Mouse (Mus musculus) B cell, adult 67 days (primary cell): ENCODE measurements around the gene Zfp329. TPM values are rescaled to one million over a fixed set of nuclear protein-coding genes. Genes with fewer than 3 reads are reported as not detected.

ENCODE experiments used
- total RNA-seq, 2 experiments: library from RNA; stranded (reverse); gene quantifications; 4 replicates each; pipeline ENCODE4 v1.2.4; 2023

Gene Zfp329
- total RNA-seq: 10 to 100 TPM; 12.1 to 15.8 TPM

DNA sequence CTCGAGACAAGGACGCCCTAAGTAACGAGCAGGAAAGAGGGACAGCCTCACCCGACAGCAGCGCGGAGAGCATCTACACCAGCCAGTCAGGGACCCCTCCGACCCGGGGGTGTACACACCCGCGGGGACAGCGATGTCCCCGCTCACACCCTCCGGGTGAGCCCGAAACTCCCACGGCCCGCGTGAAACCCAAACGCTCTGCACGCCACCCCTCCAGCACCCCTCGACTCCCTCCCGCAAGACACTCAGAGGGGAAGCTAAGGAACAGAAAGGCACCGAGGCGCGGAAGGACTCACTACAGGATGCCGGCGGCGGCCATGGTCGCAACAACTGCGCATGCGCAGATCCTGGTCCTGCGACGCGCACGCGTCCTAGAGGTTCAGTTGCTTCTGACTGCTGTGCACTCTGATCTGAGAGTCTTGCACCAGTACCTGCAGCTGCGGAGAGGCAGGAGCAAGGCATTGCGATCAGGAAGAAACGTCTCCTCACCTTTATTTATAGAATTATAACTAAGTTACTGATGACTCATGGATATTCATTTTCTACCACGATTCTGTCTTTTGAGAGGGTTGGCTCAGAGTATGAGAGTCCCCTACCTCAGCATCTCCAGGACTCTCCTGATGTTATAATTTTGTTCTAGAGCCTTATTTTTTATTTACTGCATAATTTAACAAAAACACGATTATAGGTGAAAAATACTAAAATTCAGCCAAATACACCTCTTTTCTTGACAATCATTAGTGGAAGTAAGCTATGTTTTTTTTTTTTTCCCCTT lies at the start of gene Zfp329:
Gene Zfp329 (minus strand): TSS at position 338 of the 775 bp plus-strand sequence.

GRCm38 (mm10) chr7:12834162-12835120 lies 15.8 kb upstream of the Zfp329 start, which contains the start of gene Zfp110:
TSS of gene Zfp110 (plus strand) at chr7:12834761.

GRCm38 (mm10) chr7:12802866-12803726 lies 15.6 kb downstream of the Zfp329 start, which contains the start of gene Zscan18:
TSS of gene Zscan18 (minus strand) at chr7:12803635.

Other genes with a start within 250 kb of the Zfp329 start
- under 1 TPM; 0.06 TPM for gene Vmn2r53, start 210.1 kb downstream of the Zfp329 start, total RNA-seq
- not detected for gene Vmn2r54, start 178.5 kb downstream of the Zfp329 start, total RNA-seq
- gene Vmn2r55, start 133.9 kb downstream of the Zfp329 start, total RNA-seq: not detected
- gene Vmn2r56, start 83.9 kb downstream of the Zfp329 start, total RNA-seq: not detected
- gene Zscan18, start 15.2 kb downstream of the Zfp329 start, total RNA-seq: 10 to 100 TPM; 13.3 to 19.3 TPM
- 100 to 1,000 TPM; 110 to 119 TPM for gene Zfp110, start 15.9 kb upstream of the Zfp329 start, total RNA-seq
- gene Zfp128, start 62.3 kb upstream of the Zfp329 start, total RNA-seq: 1 to 10 TPM; 2.6 to 4.5 TPM
- 10 to 100 TPM; 16.6 to 18.3 TPM for gene Zscan22, start 79.0 kb upstream of the Zfp329 start, total RNA-seq
- gene Rps5, start 103.4 kb upstream of the Zfp329 start, total RNA-seq: 1,000 to 10,000 TPM; 2,087 to 2,163 TPM
- 1 to 10 TPM; 1.2 to 1.5 TPM for gene Rnf225, start 108.6 kb upstream of the Zfp329 start, total RNA-seq
- 1 to 10 TPM; 3.9 to 6.7 TPM for gene Zfp324, start 147.0 kb upstream of the Zfp329 start, total RNA-seq
- 1 to 10 TPM; 8.7 to 9.2 TPM for gene Zfp446, start 159.0 kb upstream of the Zfp329 start, total RNA-seq
- not detected for gene Slc27a5, start 179.3 kb upstream of the Zfp329 start, total RNA-seq
- gene Trim28, start 180.3 kb upstream of the Zfp329 start, total RNA-seq: 100 to 1,000 TPM; 377 to 380 TPM
- 10 to 100 TPM in 1 of 2 experiments, 1 to 10 TPM in 1; 9.3 to 11.9 TPM for gene Zbtb45, start 191.2 kb upstream of the Zfp329 start, total RNA-seq
- gene Chmp2a, start 215.9 kb upstream of the Zfp329 start, total RNA-seq: 100 to 1,000 TPM in 1 of 2 experiments, 10 to 100 TPM in 1; 93.2 to 104 TPM
- gene Ube2m, start 219.4 kb upstream of the Zfp329 start, total RNA-seq: 100 to 1,000 TPM in 1 of 2 experiments, 10 to 100 TPM in 1; 94.6 to 100 TPM
- gene Mzf1, start 235.9 kb upstream of the Zfp329 start, total RNA-seq: under 1 TPM; 0.59 to 0.78 TPM